Mouse (Mus musculus): ENCODE measurements around the gene Rasal1.

Rasal1 gene

DNA sequence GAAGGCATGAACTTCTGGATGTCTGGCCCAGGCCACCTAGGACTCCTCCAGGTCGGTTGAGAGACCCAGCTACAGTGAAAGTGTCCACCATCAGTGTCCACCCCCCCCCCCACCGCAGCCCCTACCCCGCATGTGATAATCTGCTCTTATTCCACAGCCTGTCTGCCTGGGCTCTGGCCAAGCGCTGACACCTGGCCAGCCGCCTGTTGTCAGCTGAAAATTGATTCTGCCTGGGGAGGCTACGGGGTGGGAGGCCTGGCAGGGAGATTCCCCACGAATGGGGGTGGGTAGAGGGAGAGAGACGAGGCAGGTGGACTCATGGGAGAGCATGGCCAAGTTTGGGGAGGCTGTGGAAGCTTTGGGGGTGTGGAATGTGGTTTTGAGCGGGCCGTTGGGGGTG lies 68.5 kb downstream of the Rasal1 start:
- in situ Hi-C loops (cut with MseI, MboI), result no loop called here

DNA sequence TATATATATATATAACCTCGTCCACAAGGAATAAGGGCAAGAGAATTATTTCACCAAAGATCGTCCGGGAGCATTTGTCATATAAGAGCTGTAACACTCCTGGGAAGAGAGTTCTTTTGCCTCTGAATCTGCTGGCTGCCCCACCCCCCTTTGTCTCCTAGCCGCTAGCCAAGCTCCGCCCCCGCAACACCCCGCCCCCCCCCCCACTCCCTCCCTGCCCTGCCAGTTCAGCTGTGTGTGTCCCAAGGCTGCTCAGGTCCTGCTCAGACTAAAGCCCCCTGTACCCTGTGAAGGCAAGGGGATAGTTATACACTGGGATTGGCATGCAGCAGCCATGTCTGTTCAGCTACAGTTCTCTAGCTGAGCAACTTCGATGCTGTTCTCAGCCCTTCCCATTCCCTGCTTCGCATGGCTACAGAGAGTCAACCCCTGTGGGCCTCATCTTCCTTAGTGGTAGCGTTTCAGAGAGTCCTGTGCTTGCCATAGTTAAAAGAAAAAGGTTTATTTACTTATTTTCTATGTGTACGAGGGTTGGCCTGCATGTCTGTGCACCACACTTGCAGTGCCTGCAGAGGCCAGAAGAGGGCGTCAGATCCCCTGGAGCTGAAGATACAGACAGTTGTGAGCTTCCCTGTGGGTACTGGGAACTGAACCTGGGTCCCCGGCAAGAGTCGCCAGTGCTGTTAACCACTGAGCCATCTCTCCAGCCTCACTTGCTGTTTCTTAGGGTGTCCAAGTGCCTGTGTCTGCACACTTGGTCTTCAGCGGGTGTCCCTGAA lies 70.2 kb downstream of the Rasal1 start:
- in situ Hi-C loops (cut with MseI, MboI), result no loop called here

DNA sequence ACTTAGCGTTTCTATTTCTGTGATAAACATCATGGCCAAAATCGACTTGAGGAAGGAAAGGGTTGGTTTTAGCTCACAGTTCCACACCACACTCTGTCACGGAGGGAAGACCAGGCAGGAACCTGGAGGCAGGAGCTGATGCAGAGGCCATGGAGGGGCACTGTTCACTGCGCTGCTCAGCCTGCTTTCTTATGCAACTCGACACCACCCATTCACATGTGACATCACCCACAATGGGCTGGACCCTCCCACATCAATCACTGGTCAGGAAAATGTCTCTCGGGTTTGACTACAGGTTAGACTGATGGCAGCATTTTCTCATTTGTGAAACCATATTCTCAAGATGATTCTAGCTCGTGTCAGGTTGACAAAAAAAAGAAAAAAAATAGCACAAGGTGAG lies 72.4 kb downstream of the Rasal1 start:
- in situ Hi-C loops (cut with MseI, MboI), result no loop called here

DNA sequence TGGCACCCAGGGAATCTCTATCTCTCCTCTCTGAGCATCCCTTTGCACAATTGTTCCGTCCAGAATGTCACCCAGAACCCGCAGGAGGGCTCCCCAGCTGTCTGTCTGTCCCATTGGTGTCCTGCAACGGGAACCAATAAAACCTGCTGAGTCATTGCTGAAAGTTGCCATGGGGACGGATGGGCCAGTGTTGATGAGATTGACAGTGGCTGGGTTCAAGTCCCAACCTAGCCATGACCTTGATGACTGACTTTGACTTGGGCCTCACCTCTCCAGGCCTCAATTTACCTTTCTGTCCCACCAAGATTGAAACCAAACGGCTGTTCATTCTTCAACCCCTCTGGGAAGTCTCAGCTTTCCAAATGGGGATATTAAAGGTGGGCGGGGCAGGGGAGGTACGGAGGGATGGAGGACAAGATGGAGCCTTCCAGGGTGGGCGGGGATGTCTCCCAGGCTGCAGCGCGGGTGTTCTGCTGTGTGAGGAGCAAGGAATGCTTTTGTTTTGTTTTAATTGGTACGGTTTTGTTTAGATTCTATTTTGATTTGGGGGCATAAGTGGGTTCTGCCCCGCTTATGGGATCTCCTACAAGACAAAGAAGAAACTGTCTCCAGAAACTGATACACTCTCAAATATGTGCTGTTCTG lies 77.3 kb downstream of the Rasal1 start:
- in situ Hi-C loops (cut with MseI, MboI), result no loop called here
